Mouse (Mus musculus) hindbrain, embryonic 16.5 days (tissue): ENCODE measurements around the gene Bag6. TPM values are rescaled to one million over a fixed set of nuclear protein-coding genes. Genes with fewer than 3 reads are reported as not detected.
"Not testable (repeated sequence)": the region's sequence is repeated elsewhere in the genome, so short reads cannot be mapped to it uniquely, and the experiment has no call there.

Experiments used
- ATAC-seq: fragments of 200-750 bp; cut with Nextera tagmentation; 2 replicates; pipeline ENCODE4 v1.8.0; 2017; ENCODE audit warnings: moderate TSS enrichment, moderate library complexity
- H3K27ac ChIP-seq: fragments of 300-500 bp; sonication (generic); 2 replicates; pipeline ENCODE4 v1.5.1; 2014; ENCODE audit warnings: low read depth, mild to moderate bottlenecking, control low read depth, low read length, moderate library complexity
- H3K27me3 ChIP-seq: fragments of 300-500 bp; sonication (generic); replicated peaks from 2 replicates; pipeline ENCODE4 v1.6.1; 2014; ENCODE audit warnings: low read length; ENCODE audit not compliant: control insufficient read depth, insufficient read depth
- H3K36me3 ChIP-seq: fragments of 300-500 bp; sonication (generic); 2 replicates; pipeline ENCODE4 v1.6.1; 2014; ENCODE audit warnings: mild to moderate bottlenecking, low read length, moderate library complexity, mixed read lengths; ENCODE audit not compliant: control insufficient read depth, insufficient read depth
- H3K4me1 ChIP-seq: fragments of 300-500 bp; sonication (generic); 2 replicates; pipeline ENCODE4 v1.6.1; 2014; ENCODE audit warnings: low read depth, low read length; ENCODE audit not compliant: control insufficient read depth, insufficient read depth
- H3K4me2 ChIP-seq: fragments of 300-500 bp; sonication (generic); 2 replicates; pipeline ENCODE4 v1.6.1; 2014; ENCODE audit warnings: mild to moderate bottlenecking, low read length, control low read depth, moderate library complexity
- H3K4me3 ChIP-seq: fragments of 300-500 bp; sonication (generic); 2 replicates; pipeline ENCODE4 v1.5.1; 2014; ENCODE audit warnings: mild to moderate bottlenecking, low read length, control low read depth, moderate library complexity
- H3K9ac ChIP-seq: fragments of 300-500 bp; sonication (generic); 2 replicates; pipeline ENCODE4 v1.6.1; 2014; ENCODE audit warnings: low read depth, mild to moderate bottlenecking, control low read depth, low read length, moderate library complexity
- H3K9me3 ChIP-seq: fragments of 300-500 bp; sonication (generic); 2 replicates; pipeline ENCODE4 v1.6.1; 2014; ENCODE audit warnings: mild to moderate bottlenecking, low read length, moderate library complexity; ENCODE audit not compliant: control insufficient read depth
- whole genome bisulfite sequencing: fragments of 180-500 bp; shearing (Covaris S2); extraction: QIAGEN DNeasy Blood & Tissue Kit; methylation state at CpG from one replicate; pipeline ENCODE4 v1.1.7; 2014; 5-methylcytosine and 5-hydroxymethylcytosine counted together
- polyA plus RNA-seq: library from polyadenylated mRNA; unstranded; fragments of >200 nt; fragmentation: Nextera tagmentation; extraction: Ambion mirVana; gene quantifications from 2 replicates; pipeline ENCODE4 v1.2.1, GENCODE M21; 2015

Bag6 gene
- polyA plus RNA-seq, 1 experiment from 2014 or later: 50.9 TPM

- H3K9me3 ChIP-seq, H3K27me3 ChIP-seq, H3K27ac ChIP-seq, H3K4me3 ChIP-seq, H3K4me2 ChIP-seq, ATAC-seq, H3K36me3 ChIP-seq, H3K9ac ChIP-seq: not testable (repeated sequence)
- 89% methylated on average over 12 of the region's 12 CpGs for WGBS
- H3K4me1 ChIP-seq: peaks cover 40% of the 10 kb centered on the region
Measured at GRCm38 (mm10) chr17:35124261-35124896, 10.6 kb upstream of the Bag6 start.

- no peak overlapping the region for H3K4me3 ChIP-seq
- peaks cover 34% of the 10 kb centered on the region for H3K4me1 ChIP-seq
- ATAC-seq: no peak
- H3K27me3 ChIP-seq: no peaks in the 10 kb centered on the region
- no peaks in the 10 kb centered on the region for H3K36me3 ChIP-seq
- H3K9me3 ChIP-seq: no peaks in the 10 kb centered on the region
- no peak overlapping the region for H3K9ac ChIP-seq
- H3K4me2 ChIP-seq: no peak overlapping the region
- H3K27ac ChIP-seq: no peak overlapping the region
- WGBS: 88% methylated on average over 1 of the region's 1 CpGs
Measured at GRCm38 (mm10) chr17:35125081-35125480, 9.9 kb upstream of the Bag6 start.

DNA sequence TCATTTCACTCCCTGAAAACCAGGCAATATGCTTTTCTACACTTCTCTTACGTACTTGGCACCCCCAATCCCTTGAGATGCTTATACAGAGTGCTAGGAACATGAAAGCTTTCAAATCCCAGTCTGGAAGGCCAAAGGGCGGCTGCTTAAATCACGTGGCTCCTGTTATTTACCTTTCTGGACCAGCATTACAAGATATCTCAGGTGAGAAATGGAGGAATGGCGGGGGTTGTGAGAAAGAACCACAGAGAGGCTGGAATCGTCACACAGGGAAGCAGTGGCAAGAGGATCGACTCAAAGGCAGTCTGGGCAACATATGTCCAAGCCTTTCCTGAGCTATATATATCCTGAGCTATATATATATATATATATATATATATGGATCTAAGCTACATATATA is 9.4 kb upstream of the Bag6 start:
- peak overlapping the region; percentile 80 for H3K4me2 ChIP-seq
- WGBS: 36% methylated on average over 6 of the region's 6 CpGs
- no peaks in the 10 kb centered on the region for H3K9me3 ChIP-seq
- H3K9ac ChIP-seq: peak overlapping the region; percentile 82
- peaks cover 29% of the 10 kb centered on the region for H3K4me1 ChIP-seq
- H3K36me3 ChIP-seq: no peaks in the 10 kb centered on the region
- H3K27me3 ChIP-seq: no peaks in the 10 kb centered on the region
- H3K27ac ChIP-seq: peak overlapping the region; percentile 76
- H3K4me3 ChIP-seq: peak overlapping the region; percentile 67
- no peak for ATAC-seq

GRCm38 (mm10) chr17:35126206-35126611 is 8.8 kb upstream of the Bag6 start, which contains the start of gene D17H6S53E:
Gene D17H6S53E, plus strand, starts transcription at chr17:35126373.
- Histone ChIP-seq H3K4me2 (peak within 1 kb of the TSS; percentile 80), H3K9me3 (no peaks in the 10 kb centered on the region), H3K27ac (peak within 1 kb of the TSS; percentile 76), H3K27me3 (no peaks in the 10 kb centered on the region), H3K4me3 (peak within 1 kb of the TSS; percentile 67), H3K36me3 (no peaks in the 10 kb centered on the region), H3K9ac (peak within 1 kb of the TSS; percentile 82), H3K4me1 (peaks cover 29% of the 10 kb centered on the region)
- WGBS: under 1% methylated on average over 36 of the region's 36 CpGs
- peak; percentile 58 for ATAC-seq

GRCm38 (mm10) chr17:35127017-35127416 is 8.0 kb upstream of the Bag6 start:
- 72% methylated on average over 13 of the region's 13 CpGs for WGBS
- no peak for ATAC-seq
- H3K9me3 ChIP-seq: no peaks in the 10 kb centered on the region
- H3K27ac ChIP-seq: no peak overlapping the region
- H3K9ac ChIP-seq: peak overlapping the region; percentile 82
- no peaks in the 10 kb centered on the region for H3K27me3 ChIP-seq
- H3K36me3 ChIP-seq: no peaks in the 10 kb centered on the region
- peaks cover 29% of the 10 kb centered on the region for H3K4me1 ChIP-seq
- H3K4me3 ChIP-seq: peak overlapping the region; percentile 67
- peak overlapping the region; percentile 80 for H3K4me2 ChIP-seq

DNA sequence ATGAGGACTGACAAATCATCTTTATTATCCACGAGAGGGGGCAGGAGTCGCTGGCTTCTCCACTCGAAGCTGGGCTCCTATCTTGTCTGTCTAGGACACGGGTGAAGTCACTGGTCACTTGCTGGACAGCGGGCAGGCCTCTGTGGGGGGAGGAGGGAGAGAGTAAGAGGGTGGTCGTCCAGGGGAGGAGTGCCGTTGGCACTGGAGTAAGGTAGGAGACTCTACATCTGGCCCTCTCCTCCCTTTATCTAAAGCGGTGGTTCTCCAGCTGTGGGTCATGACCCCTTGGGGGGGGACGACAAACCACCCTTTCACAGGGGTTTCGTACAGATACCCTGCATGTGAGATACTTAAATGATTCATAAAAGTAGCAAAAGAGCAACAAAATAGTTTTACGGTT is 6.0 kb upstream of the Bag6 start:
- Histone ChIP-seq H3K9ac (no peak overlapping the region), H3K4me1 (peaks cover 22% of the 10 kb centered on the region), H3K4me2 (no peak overlapping the region), H3K36me3 (no peaks in the 10 kb centered on the region), H3K27me3 (no peaks in the 10 kb centered on the region), H3K4me3 (no peak overlapping the region), H3K27ac (no peak overlapping the region), H3K9me3 (no peaks in the 10 kb centered on the region)
- WGBS: 68% methylated on average over 11 of the region's 11 CpGs
- ATAC-seq: no peak

DNA sequence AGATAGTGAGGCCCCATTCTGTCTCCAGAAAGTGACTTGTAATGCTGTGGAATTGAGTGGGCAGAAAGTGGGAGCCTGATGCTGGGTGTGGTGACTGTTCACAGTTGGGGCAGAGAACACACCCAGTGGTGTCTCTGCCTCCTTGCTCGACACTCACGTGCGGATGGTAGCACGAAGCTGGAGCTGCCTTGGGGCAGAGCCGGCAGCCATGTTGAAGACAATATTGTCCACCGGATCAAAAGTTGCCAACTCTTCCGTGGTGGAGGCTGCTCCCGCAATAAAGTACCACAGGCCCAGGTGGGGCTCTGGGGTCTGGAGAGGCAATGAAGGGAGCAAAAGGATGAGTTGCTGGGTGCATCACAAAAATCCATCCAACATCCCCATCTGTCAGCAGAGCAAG is 3.9 kb upstream of the Bag6 start:
- H3K27me3 ChIP-seq: no peaks in the 10 kb centered on the region
- peaks cover 16% of the 10 kb centered on the region for H3K4me1 ChIP-seq
- no peak for ATAC-seq
- WGBS: 89% methylated on average over 8 of the region's 8 CpGs
- no peak overlapping the region for H3K4me2 ChIP-seq
- no peaks in the 10 kb centered on the region for H3K36me3 ChIP-seq
- H3K9ac ChIP-seq: no peak overlapping the region
- no peak overlapping the region for H3K27ac ChIP-seq
- no peaks in the 10 kb centered on the region for H3K9me3 ChIP-seq
- H3K4me3 ChIP-seq: no peak overlapping the region

DNA sequence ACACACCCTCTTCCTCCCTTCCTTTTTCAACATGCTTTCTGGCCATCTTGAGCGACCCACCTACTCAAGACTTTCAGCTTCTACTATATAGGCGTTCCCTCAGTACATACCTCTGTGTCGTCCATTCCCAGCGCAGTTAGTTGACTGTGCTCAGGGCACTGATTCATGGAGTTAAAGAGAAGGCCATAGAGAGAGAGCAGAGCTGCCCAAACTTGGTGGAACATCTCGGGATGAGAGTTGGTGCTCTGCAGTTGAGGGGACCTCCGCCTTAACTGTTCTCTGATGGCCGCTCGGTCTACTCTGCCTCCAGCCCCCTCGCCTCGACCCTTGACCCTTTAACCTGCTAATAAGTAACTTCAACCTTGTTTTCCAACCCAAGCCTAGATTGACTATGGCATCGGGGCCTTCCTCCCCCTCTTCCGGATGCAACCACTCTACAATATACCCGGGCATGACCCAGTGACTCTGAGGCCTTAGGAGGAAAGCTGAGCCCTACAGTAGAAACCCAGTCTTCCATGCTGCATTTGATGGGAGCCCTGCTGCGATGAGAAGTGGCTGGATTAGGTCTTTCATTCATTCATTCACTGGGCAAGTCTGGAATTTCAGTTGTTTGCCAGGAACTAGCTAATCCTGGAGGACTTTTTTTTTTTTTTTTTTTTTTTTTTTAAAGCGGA is 3.3 kb upstream of the Bag6 start, which contains the start of gene Apom:
TSS of gene Apom (minus strand) at position 551 of the 674 bp plus-strand sequence.
- peaks cover 19% of the 10 kb centered on the region for H3K4me1 ChIP-seq
- no peak for ATAC-seq
- WGBS: 84% methylated on average over 15 of the region's 15 CpGs
- H3K4me2 ChIP-seq: no peak within 1 kb of the TSS
- H3K27ac ChIP-seq: no peak within 1 kb of the TSS
- H3K9ac ChIP-seq: no peak within 1 kb of the TSS
- no peaks in the 10 kb centered on the region for H3K27me3 ChIP-seq
- no peak within 1 kb of the TSS for H3K4me3 ChIP-seq
- H3K36me3 ChIP-seq: no peaks in the 10 kb centered on the region
- no peaks in the 10 kb centered on the region for H3K9me3 ChIP-seq

DNA sequence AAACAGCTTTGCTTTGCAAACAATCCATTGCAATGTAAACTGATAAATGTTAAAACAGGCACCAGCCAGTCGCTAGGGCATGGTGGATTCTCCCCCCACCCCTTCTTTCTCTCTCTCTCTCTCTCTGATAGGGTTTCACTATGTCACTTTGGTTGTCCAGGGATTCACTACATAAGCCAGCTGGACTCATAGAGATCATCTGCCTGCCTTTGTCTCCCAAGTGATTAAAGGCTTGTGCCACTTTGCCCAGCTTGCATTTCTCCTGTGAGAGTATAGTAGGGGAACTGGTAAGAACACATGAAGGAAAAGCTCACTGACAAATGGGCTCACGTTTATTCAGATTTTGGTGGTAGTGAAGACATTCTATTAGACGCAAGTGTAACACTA is 2.8 kb upstream of the Bag6 start:
- peaks cover 19% of the 10 kb centered on the region for H3K4me1 ChIP-seq
- no peaks in the 10 kb centered on the region for H3K27me3 ChIP-seq
- no peak overlapping the region for H3K4me2 ChIP-seq
- no peak overlapping the region for H3K27ac ChIP-seq
- ATAC-seq: no peak
- WGBS: 80% methylated on average over 3 of the region's 3 CpGs
- H3K9ac ChIP-seq: no peak overlapping the region
- no peak overlapping the region for H3K4me3 ChIP-seq
- H3K9me3 ChIP-seq: no peaks in the 10 kb centered on the region
- H3K36me3 ChIP-seq: no peaks in the 10 kb centered on the region
